Mouse (Mus musculus) forebrain, embryonic 15.5 days (tissue): ENCODE data around the gene Cadm1. TPM values are rescaled to one million over a fixed set of nuclear protein-coding genes. Genes with fewer than 3 reads are reported as not detected.

Source experiments
- ATAC-seq: fragments of 200-750 bp; cut with Nextera tagmentation; replicated peaks from 2 replicates; pipeline ENCODE4 v1.8.0; 2017; ENCODE audit warnings: mild to moderate bottlenecking, moderate TSS enrichment, moderate library complexity
- H3K27ac ChIP-seq: fragments of 300-500 bp; sonication (generic); replicated peaks from 2 replicates; pipeline ENCODE4 v1.5.1; 2015; ENCODE audit warnings: mild to moderate bottlenecking, inconsistent platforms
- H3K27me3 ChIP-seq: fragments of 300-500 bp; sonication (generic); 2 replicates; pipeline ENCODE4 v1.6.1; 2015; ENCODE audit warnings: inconsistent platforms
- H3K36me3 ChIP-seq: fragments of 300-500 bp; sonication (generic); 2 replicates; pipeline ENCODE4 v1.6.1; 2015; ENCODE audit warnings: mild to moderate bottlenecking, inconsistent platforms
- H3K4me1 ChIP-seq: fragments of 300-500 bp; sonication (generic); 2 replicates; pipeline ENCODE4 v1.6.1; 2015; ENCODE audit warnings: inconsistent platforms
- H3K4me2 ChIP-seq: fragments of 300-500 bp; sonication (generic); replicated peaks from 2 replicates; pipeline ENCODE4 v1.6.1; 2015; ENCODE audit warnings: mild to moderate bottlenecking, inconsistent platforms
- H3K4me3 ChIP-seq: fragments of 300-500 bp; sonication (generic); 2 replicates; pipeline ENCODE4 v1.5.1; 2015; ENCODE audit warnings: mild to moderate bottlenecking, inconsistent platforms
- H3K9ac ChIP-seq: fragments of 300-500 bp; sonication (generic); replicated peaks from 2 replicates; pipeline ENCODE4 v1.6.1; 2015; ENCODE audit warnings: mild to moderate bottlenecking, inconsistent platforms
- H3K9me3 ChIP-seq: fragments of 300-500 bp; sonication (generic); 2 replicates; pipeline ENCODE4 v1.6.1; 2016; ENCODE audit warnings: inconsistent platforms
- WGBS: fragments of 180-500 bp; shearing (Covaris S2); methylation state at CpG from one replicate; pipeline ENCODE4 v1.1.7; 2015; ENCODE audit warnings: mixed read lengths; 5-methylcytosine and 5-hydroxymethylcytosine counted together
- polyA plus RNA-seq: library from polyadenylated mRNA; unstranded; fragments of >200 nt; fragmentation: Nextera tagmentation; extraction: Ambion mirVana; gene quantifications from 2 replicates; pipeline ENCODE4 v1.2.1, GENCODE M21; 2015

The Cadm1 gene
- polyA plus RNA-seq, 1 experiment from 2014 or later: 218 TPM

DNA sequence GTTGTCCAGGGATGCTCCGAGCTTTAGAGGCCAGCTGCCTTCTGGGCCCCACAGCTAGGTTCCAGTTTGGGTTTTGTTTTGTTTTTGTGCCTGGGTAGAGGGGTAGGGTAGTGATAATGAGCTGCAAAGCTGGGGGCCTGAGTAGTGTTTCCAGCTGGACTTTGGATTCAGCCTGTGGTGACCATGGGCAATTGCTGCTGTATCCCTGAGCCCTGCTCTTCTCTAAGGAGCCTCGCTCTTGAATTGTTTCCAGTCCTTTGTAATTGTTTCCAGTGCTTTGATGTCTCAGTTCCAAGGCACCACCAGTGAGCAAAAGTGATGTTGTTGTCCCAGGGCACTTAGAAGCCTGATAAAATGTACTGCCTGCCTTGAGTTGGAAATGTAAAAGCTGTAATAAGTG lies 331.8 kb downstream of the Cadm1 start:
- Histone ChIP-seq H3K27ac (no peak overlapping the region), H3K4me2 (no peak overlapping the region), H3K4me3 (no peak overlapping the region), H3K9ac (no peak overlapping the region), H3K4me1 (peaks cover 25% of the 10 kb centered on the region), H3K36me3 (no peaks in the 10 kb centered on the region), H3K9me3 (no peaks in the 10 kb centered on the region), H3K27me3 (no peaks in the 10 kb centered on the region)
- WGBS: 37% methylated on average over 2 of the region's 2 CpGs
- ATAC-seq: no peak

DNA sequence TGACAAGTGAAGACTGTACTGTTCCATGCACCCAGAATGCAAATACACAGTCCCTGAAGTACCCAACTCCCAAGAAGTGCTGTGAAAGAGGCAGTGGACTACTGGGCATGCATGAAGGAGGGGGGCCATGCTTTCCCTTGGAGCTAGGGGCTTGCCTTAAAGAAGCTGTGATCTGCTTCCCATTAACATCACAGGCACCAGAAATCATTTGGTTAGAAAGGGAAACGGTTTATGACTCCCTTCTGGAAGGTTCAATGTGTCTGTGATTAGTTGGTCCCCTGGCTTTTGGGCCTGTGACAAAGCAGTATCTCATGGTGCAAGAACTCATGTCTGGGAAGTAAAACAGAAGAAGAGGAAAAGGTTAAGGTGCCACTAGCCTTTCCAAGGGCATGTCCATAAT lies 336.0 kb downstream of the Cadm1 start:
- Histone ChIP-seq H3K9me3 (no peaks in the 10 kb centered on the region), H3K36me3 (no peaks in the 10 kb centered on the region), H3K4me2 (no peak overlapping the region), H3K9ac (no peak overlapping the region), H3K4me1 (no peaks in the 10 kb centered on the region), H3K27me3 (no peaks in the 10 kb centered on the region), H3K27ac (no peak overlapping the region), H3K4me3 (no peak overlapping the region)
- 64% methylated on average over 1 of the region's 1 CpGs for WGBS
- no peak for ATAC-seq

- Histone ChIP-seq H3K27me3 (no peaks in the 10 kb centered on the region), H3K36me3 (no peaks in the 10 kb centered on the region), H3K27ac (no peak overlapping the region), H3K4me1 (no peaks in the 10 kb centered on the region), H3K4me2 (no peak overlapping the region), H3K9me3 (no peaks in the 10 kb centered on the region), H3K9ac (no peak overlapping the region), H3K4me3 (no peak overlapping the region)
- no peak for ATAC-seq
- WGBS: 87% methylated on average over 7 of the region's 7 CpGs
These were observed 337.5 kb downstream of the Cadm1 start for GRCm38 (mm10) chr9:47867474-47867873.

DNA sequence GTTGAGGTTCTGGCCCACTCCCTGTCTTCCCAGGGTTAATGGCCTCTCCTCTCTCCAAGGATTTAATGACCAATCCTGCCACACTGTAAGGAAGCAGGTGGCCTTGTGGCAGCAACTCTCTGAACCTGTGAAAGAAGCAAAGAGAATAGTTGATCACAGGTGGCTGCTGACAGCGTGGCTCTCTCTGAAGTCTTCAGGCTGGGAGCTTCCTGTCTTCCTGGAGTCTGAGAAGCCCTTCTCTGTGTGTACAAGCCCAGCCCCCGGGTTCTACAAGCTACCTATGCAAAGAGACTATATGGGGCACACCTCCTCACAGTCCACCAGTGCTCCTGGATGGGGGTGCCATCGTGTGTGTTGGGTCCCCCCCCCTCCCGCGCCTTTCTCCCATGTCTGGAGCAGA lies 339.7 kb downstream of the Cadm1 start:
- 88% methylated on average over 5 of the region's 5 CpGs for WGBS
- H3K9me3 ChIP-seq: no peaks in the 10 kb centered on the region
- H3K4me2 ChIP-seq: no peak overlapping the region

DNA sequence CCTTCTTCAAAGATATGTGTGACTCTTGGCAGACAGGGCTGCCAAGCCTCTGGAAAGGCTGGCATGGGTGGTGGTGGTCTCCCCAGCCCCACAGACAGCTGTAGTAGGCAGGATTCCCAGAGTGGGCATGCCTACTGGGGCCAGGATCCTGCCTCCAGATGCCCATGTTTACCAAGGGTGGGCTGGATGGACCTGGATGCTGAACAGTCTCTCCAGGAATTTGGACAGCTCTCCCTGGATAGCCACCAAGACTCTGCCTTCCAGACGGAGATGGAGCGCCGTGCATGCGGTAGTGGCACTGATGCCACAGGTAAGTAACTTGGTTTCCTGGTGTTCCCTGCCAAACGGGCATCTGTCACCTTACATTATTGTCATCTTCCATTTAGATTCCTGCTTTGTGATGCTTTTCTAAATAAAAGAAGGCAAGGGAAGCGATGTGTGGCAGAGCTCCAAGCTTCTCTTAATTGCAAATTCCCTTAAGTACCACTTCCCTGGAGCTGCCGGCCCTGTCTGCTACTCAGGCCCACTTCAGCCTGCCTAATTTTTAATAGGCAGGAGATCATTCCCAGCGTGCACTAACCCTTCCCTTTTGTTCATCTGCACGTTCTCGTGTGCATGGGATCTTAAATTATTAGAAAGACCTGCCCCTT lies 346.7 kb downstream of the Cadm1 start:
- Histone ChIP-seq H3K36me3 (no peaks in the 10 kb centered on the region), H3K4me2 (no peak overlapping the region), H3K27ac (peak overlapping the region; percentile 34), H3K9me3 (no peaks in the 10 kb centered on the region), H3K4me3 (no peak overlapping the region), H3K27me3 (no peaks in the 10 kb centered on the region), H3K4me1 (peaks cover 23% of the 10 kb centered on the region), H3K9ac (no peak overlapping the region)
- 17% methylated on average over 10 of the region's 10 CpGs for WGBS
- ATAC-seq: peak; percentile 52; the same call in 1 of the 2 replicates

More for the DNA sequence above, 339.7 kb downstream of the Cadm1 start:
- ATAC-seq: no peak
- Histone ChIP-seq H3K9ac (no peak overlapping the region), H3K4me1 (no peaks in the 10 kb centered on the region), H3K36me3 (no peaks in the 10 kb centered on the region), H3K27ac (no peak overlapping the region), H3K27me3 (no peaks in the 10 kb centered on the region), H3K4me3 (no peak overlapping the region)

DNA sequence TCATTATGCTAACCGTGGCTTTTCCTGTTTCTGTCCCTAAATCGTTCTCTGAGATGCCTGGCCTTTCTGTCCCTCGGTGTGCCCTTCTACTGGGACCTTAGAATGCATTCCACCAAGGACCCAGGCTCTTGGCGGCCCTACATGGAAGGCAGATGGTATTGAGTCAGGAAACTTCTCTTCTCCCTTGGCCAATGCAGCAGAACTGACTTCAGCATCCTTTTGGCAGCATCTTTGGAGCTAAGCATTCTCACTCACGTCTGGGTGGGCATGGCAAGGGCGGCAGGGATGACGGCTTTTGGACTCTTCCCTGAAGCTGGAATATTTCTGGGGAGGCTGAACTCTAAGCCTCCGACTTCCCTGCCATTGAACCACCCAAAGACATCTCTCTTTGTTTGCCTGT lies 350.2 kb downstream of the Cadm1 start:
- no peaks in the 10 kb centered on the region for H3K9me3 ChIP-seq
- no peak overlapping the region for H3K4me2 ChIP-seq
- ATAC-seq: no peak
- H3K4me1 ChIP-seq: peaks cover 23% of the 10 kb centered on the region
- H3K36me3 ChIP-seq: no peaks in the 10 kb centered on the region
- H3K4me3 ChIP-seq: no peak overlapping the region
- 83% methylated on average over 8 of the region's 8 CpGs for WGBS
- H3K27ac ChIP-seq: no peak overlapping the region
- no peaks in the 10 kb centered on the region for H3K27me3 ChIP-seq
- no peak overlapping the region for H3K9ac ChIP-seq

DNA sequence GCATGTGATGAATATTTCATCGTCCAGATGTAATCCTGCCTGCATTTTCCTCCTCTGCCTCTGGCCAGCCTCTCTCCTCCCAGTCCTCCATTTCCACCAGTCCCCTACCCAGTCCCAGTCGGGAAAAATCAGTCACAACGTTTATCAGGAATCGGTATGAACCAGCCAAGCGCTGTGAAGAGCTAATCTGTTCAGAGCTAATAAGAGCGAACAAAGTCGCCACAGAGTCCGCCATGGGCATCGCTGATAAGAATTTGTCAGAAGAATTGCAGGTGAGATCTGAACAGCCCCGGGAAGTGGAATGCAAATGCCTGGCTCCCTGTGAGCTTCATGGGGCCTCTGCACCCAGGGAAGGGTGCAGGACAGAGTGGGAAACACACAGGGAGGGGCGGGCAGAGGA lies 352.4 kb downstream of the Cadm1 start:
- Histone ChIP-seq H3K27me3 (no peaks in the 10 kb centered on the region), H3K9ac (no peak overlapping the region), H3K4me1 (peaks cover 7% of the 10 kb centered on the region), H3K4me2 (no peak overlapping the region), H3K27ac (no peak overlapping the region), H3K36me3 (no peaks in the 10 kb centered on the region), H3K4me3 (no peak overlapping the region), H3K9me3 (no peaks in the 10 kb centered on the region)
- WGBS: 74% methylated on average over 11 of the region's 11 CpGs
- no peak for ATAC-seq

GRCm38 (mm10) chr9:47891721-47892120 lies 361.7 kb downstream of the Cadm1 start:
- no peak overlapping the region for H3K4me3 ChIP-seq
- no peak overlapping the region for H3K27ac ChIP-seq
- H3K9ac ChIP-seq: no peak overlapping the region
- H3K9me3 ChIP-seq: no peaks in the 10 kb centered on the region
- no peak overlapping the region for H3K4me2 ChIP-seq
- no peak for ATAC-seq
- H3K4me1 ChIP-seq: no peaks in the 10 kb centered on the region
- WGBS: 79% methylated on average over 8 of the region's 8 CpGs
- peaks cover 22% of the 10 kb centered on the region for H3K27me3 ChIP-seq
- H3K36me3 ChIP-seq: no peaks in the 10 kb centered on the region

DNA sequence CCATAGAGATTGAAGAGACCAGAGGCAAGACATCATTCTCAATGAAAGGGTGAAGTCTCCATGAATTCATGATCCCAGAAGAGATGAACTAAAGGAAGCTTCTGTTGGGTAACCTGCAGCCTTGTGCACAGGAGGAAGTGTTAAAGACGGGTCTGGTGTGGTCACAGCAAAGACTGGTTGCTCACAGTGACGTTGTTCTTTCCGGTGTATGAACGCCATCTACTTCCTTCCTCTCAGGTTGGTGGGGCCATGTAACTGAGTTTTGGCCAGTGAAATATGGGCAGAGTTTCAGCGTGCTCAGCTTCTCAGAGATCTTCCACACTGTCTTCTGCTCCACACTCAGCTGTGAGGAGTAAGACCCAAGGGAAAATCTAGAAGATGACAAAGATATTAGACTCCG lies 363.0 kb downstream of the Cadm1 start:
- Histone ChIP-seq H3K4me2 (no peak overlapping the region), H3K9me3 (no peaks in the 10 kb centered on the region), H3K9ac (no peak overlapping the region), H3K27ac (no peak overlapping the region), H3K4me3 (no peak overlapping the region), H3K4me1 (no peaks in the 10 kb centered on the region), H3K36me3 (no peaks in the 10 kb centered on the region), H3K27me3 (peaks cover 32% of the 10 kb centered on the region)
- ATAC-seq: no peak
- WGBS: 94% methylated on average over 6 of the region's 6 CpGs

DNA sequence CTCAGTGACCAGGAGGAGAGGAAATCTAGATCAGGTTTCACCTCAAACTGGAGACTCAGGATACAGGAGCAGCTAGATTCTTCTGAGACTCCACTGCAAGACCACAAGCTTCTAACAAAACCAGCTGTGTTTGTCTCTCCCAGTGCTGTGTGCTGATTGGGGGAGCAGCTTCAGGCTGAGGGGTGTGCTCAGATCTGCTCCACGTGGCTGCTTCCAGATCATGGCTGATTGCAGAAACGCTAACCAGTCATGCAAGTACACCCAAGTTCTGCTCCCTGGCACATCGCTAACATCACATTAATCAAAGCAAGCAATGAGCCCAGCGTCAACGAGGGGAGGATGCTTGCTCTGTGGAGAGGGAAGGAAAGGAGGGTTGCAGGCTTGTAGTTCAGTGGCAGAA lies 364.1 kb downstream of the Cadm1 start:
- no peak for ATAC-seq
- Histone ChIP-seq H3K36me3 (no peaks in the 10 kb centered on the region), H3K9me3 (no peaks in the 10 kb centered on the region), H3K4me2 (no peak overlapping the region), H3K4me3 (no peak overlapping the region), H3K27me3 (peaks cover 39% of the 10 kb centered on the region), H3K4me1 (no peaks in the 10 kb centered on the region), H3K9ac (no peak overlapping the region), H3K27ac (no peak overlapping the region)
- 48% methylated on average over 5 of the region's 5 CpGs for WGBS

DNA sequence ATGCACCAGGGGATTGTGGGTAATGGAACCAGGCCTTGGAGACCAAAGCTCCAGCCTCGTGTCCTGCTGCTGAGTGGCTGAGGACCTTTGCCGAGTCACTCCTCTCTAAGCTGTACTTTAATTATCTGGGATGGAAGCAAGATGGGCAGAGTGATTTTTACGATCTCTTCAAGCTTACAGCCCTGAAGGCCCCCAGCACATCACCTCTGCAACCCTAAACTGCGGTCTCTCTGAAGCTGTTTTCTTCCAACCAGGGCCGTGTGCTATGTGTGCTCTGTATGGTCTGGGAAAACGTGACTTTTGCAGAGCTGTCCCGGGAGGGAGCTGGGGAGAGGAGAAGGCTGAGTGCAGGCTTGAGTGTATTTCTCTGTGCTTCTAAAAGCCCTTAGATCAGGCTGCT lies 364.7 kb downstream of the Cadm1 start:
- H3K27ac ChIP-seq: no peak overlapping the region
- H3K9ac ChIP-seq: no peak overlapping the region
- ATAC-seq: no peak
- H3K4me2 ChIP-seq: no peak overlapping the region
- no peak overlapping the region for H3K4me3 ChIP-seq
- 27% methylated on average over 7 of the region's 7 CpGs for WGBS
- H3K9me3 ChIP-seq: no peaks in the 10 kb centered on the region
- H3K27me3 ChIP-seq: peaks cover 44% of the 10 kb centered on the region
- no peaks in the 10 kb centered on the region for H3K4me1 ChIP-seq
- H3K36me3 ChIP-seq: no peaks in the 10 kb centered on the region

GRCm38 (mm10) chr9:47895121-47895520 lies 365.1 kb downstream of the Cadm1 start:
- H3K27me3 ChIP-seq: peaks cover 47% of the 10 kb centered on the region
- no peak overlapping the region for H3K4me3 ChIP-seq
- no peak overlapping the region for H3K9ac ChIP-seq
- H3K4me1 ChIP-seq: no peaks in the 10 kb centered on the region
- no peak overlapping the region for H3K4me2 ChIP-seq
- H3K36me3 ChIP-seq: no peaks in the 10 kb centered on the region
- no peaks in the 10 kb centered on the region for H3K9me3 ChIP-seq
- ATAC-seq: no peak
- WGBS: 7% methylated on average over 9 of the region's 9 CpGs
- no peak overlapping the region for H3K27ac ChIP-seq

GRCm38 (mm10) chr9:47900734-47901133 lies 370.8 kb downstream of the Cadm1 start:
- WGBS: 14% methylated on average over 10 of the region's 10 CpGs
- Histone ChIP-seq H3K9ac (0 out of 2 replicates have a peak overlapping the region, but pooled peaks have one; percentile 20), H3K4me2 (no peak overlapping the region), H3K9me3 (no peaks in the 10 kb centered on the region), H3K27ac (no peak overlapping the region), H3K36me3 (no peaks in the 10 kb centered on the region), H3K4me3 (no peak overlapping the region), H3K27me3 (peaks cover 45% of the 10 kb centered on the region), H3K4me1 (peaks cover 28% of the 10 kb centered on the region)
- ATAC-seq: peak; percentile 78
